Mouse (Mus musculus) forebrain, embryonic 14.5 days (tissue): Measurements from ENCODE around the gene Lctl. TPM values are rescaled to one million over a fixed set of nuclear protein-coding genes. Genes with fewer than 3 reads are reported as not detected.
"Not testable (repeated sequence)": the region's sequence is repeated elsewhere in the genome, so short reads cannot be mapped to it uniquely, and the experiment has no call there.

ENCODE experiments used
- ATAC-seq: fragments of 200-750 bp; cut with Nextera tagmentation; 2 replicates; pipeline ENCODE4 v1.8.0; 2017; ENCODE audit warnings: mild to moderate bottlenecking, moderate library complexity
- DNase-seq: peaks from one replicate; pipeline ENCODE4 v3.0.0-alpha.2; 2015; ENCODE audit warnings: low spot score
- H3K27ac ChIP-seq: fragments of 300-500 bp; sonication (generic); 2 replicates; pipeline ENCODE4 v1.5.1; 2014; ENCODE audit warnings: low read depth, mild to moderate bottlenecking, control low read depth, low read length, moderate library complexity
- H3K27me3 ChIP-seq: fragments of 300-500 bp; sonication (generic); replicated peaks from 2 replicates; pipeline ENCODE4 v1.6.1; 2014; ENCODE audit warnings: low read length, control low read depth, mixed read lengths; ENCODE audit not compliant: control insufficient read depth, insufficient read depth
- H3K36me3 ChIP-seq: fragments of 300-500 bp; sonication (generic); 2 replicates; pipeline ENCODE4 v1.6.1; 2014; ENCODE audit warnings: low read length, control low read depth; ENCODE audit not compliant: control insufficient read depth, insufficient read depth
- H3K4me1 ChIP-seq: fragments of 300-500 bp; sonication (generic); 2 replicates; pipeline ENCODE4 v1.6.1; 2014; ENCODE audit warnings: antibody characterized with exemption, low read length, control low read depth; ENCODE audit not compliant: control insufficient read depth, insufficient read depth
- H3K4me2 ChIP-seq: fragments of 300-500 bp; sonication (generic); 2 replicates; pipeline ENCODE4 v1.6.1; 2014; ENCODE audit warnings: mild to moderate bottlenecking, control low read depth, low read length
- H3K4me3 ChIP-seq: fragments of 300-500 bp; sonication (generic); 2 replicates; pipeline ENCODE4 v1.5.1; 2014; ENCODE audit warnings: low read depth, low read length, control low read depth
- H3K9ac ChIP-seq: fragments of 300-500 bp; sonication (generic); 2 replicates; pipeline ENCODE4 v1.6.1; 2014; ENCODE audit warnings: mild to moderate bottlenecking, low read length, control low read depth, moderate library complexity
- H3K9me3 ChIP-seq: fragments of 300-500 bp; sonication (generic); replicated peaks from 2 replicates; pipeline ENCODE4 v1.6.1; 2016; ENCODE audit warnings: low read length, control low read depth, mixed read lengths; ENCODE audit not compliant: control insufficient read depth
- WGBS: fragments of 180-500 bp; shearing (Covaris S2); extraction: QIAGEN DNeasy Blood & Tissue Kit; methylation state at CpG from one replicate; pipeline ENCODE4 v1.1.7; 2014; 5-methylcytosine and 5-hydroxymethylcytosine counted together
- polyA plus RNA-seq: library from polyadenylated mRNA; unstranded; fragments of >200 nt; fragmentation: Nextera tagmentation; extraction: Ambion mirVana; gene quantifications from 2 replicates; pipeline ENCODE4 v1.2.1, GENCODE M21; 2014

Lctl gene
- polyA plus RNA-seq, 1 experiment from 2014 or later, result not detected

GRCm38 (mm10) chr9:64183295-64183694 is 66.3 kb downstream of the Lctl start:
- H3K4me3 ChIP-seq, H3K27ac ChIP-seq, DNase-seq, H3K4me2 ChIP-seq, H3K9me3 ChIP-seq, H3K27me3 ChIP-seq, H3K9ac ChIP-seq, H3K4me1 ChIP-seq, ATAC-seq: not testable (repeated sequence)
- 87% methylated on average over 5 of the region's 5 CpGs for WGBS
- peaks cover 66% of the 10 kb centered on the region for H3K36me3 ChIP-seq

- H3K27me3 ChIP-seq, result no peaks in the 10 kb centered on the region
- H3K4me2 ChIP-seq, result no peak overlapping the region
- peaks cover 59% of the 10 kb centered on the region for H3K36me3 ChIP-seq
- DNase-seq, result no peak
- WGBS, result 96% methylated on average over 5 of the region's 5 CpGs
- H3K27ac ChIP-seq, result no peak overlapping the region
- H3K4me1 ChIP-seq, result peaks cover 7% of the 10 kb centered on the region
- ATAC-seq, result no peak
- H3K9me3 ChIP-seq, result no peaks in the 10 kb centered on the region
- H3K9ac ChIP-seq, result no peak overlapping the region
- no peak overlapping the region for H3K4me3 ChIP-seq
Observed at GRCm38 (mm10) chr9:64184166-64184840, 67.4 kb downstream of the Lctl start.

Other genes starting within 250 kb of the Lctl start
- 1.8 and 1.9 TPM in 2 replicates for gene Smad6, start 95.1 kb upstream of the Lctl start, polyA plus RNA-seq
- 6.2 and 7.2 TPM in 2 replicates for gene Zwilch, start 56.0 kb downstream of the Lctl start, polyA plus RNA-seq
- gene Rpl4, start 56.2 kb downstream of the Lctl start, polyA plus RNA-seq, result 868 and 950 TPM in 2 replicates
- gene Snapc5, start 62.1 kb downstream of the Lctl start, polyA plus RNA-seq, result 21.3 and 24.3 TPM in 2 replicates
- 1.7 and 2.2 TPM in 2 replicates for gene Uchl4, start 118.1 kb downstream of the Lctl start, polyA plus RNA-seq
- 42.2 and 50.7 TPM in 2 replicates for gene Map2k1, start 136.5 kb downstream of the Lctl start, polyA plus RNA-seq
- 154 and 174 TPM in 2 replicates for gene Tipin, start 164.4 kb downstream of the Lctl start, polyA plus RNA-seq
- 22.5 and 24.7 TPM in 2 replicates for gene Dis3l, start 224.1 kb downstream of the Lctl start, polyA plus RNA-seq